Mouse (Mus musculus) spleen, adult 2 months (tissue): ENCODE measurements around the gene 1190007I07Rik. TPM values are rescaled to one million over a fixed set of nuclear protein-coding genes. Genes with fewer than 3 reads are reported as not detected.

Source experiments
- DNase-seq, 2 experiments: peaks; one replicate each; pipeline versions ENCODE4 v3.0.0 to v3.0.0-alpha.2; 2012 to 2021; ENCODE audit warnings: low spot score in 2 of 2, low read depth in 1 of 2
- H3K27ac ChIP-seq: fragments of 200-500 bp; 2 replicates; pipeline ENCODE4 v1.5.1; 2012; ENCODE audit warnings: low read length, inconsistent platforms; ENCODE audit not compliant: insufficient read depth
- H3K27me3 ChIP-seq: fragments of 200-500 bp; 2 replicates; pipeline ENCODE4 v1.6.1; 2012; ENCODE audit warnings: mild to moderate bottlenecking, moderate library complexity, low read length, inconsistent platforms; ENCODE audit not compliant: control insufficient read depth, insufficient read depth
- H3K36me3 ChIP-seq: fragments of 200-500 bp; 2 replicates; pipeline ENCODE4 v1.6.1; 2012; ENCODE audit warnings: mild to moderate bottlenecking, low read length, inconsistent platforms; ENCODE audit not compliant: control insufficient read depth, insufficient read depth
- H3K4me1 ChIP-seq: fragments of 200-500 bp; 2 replicates; pipeline ENCODE4 v1.6.1; 2011; ENCODE audit warnings: inconsistent platforms; ENCODE audit not compliant: control insufficient read depth, insufficient read depth, insufficient read length
- H3K4me3 ChIP-seq: fragments of 200-500 bp; 2 replicates; pipeline ENCODE4 v1.5.1; 2011; ENCODE audit warnings: mild to moderate bottlenecking, inconsistent platforms; ENCODE audit not compliant: insufficient read depth, insufficient read length; ENCODE audit errors: extremely low read depth
- CTCF ChIP-seq: fragments of 200-500 bp; IDR thresholded peaks from 2 replicates; pipeline ENCODE4 v1.5.1; 2011; ENCODE audit warnings: mild to moderate bottlenecking, inconsistent platforms; ENCODE audit not compliant: insufficient read depth, insufficient read length, insufficient replicate concordance; ENCODE audit errors: extremely low read depth
- POLR2A ChIP-seq: fragments of 200-500 bp; IDR thresholded peaks from 2 replicates; pipeline ENCODE4 v1.6.1; 2011; ENCODE audit warnings: low read depth, low read length, inconsistent platforms
- WGBS: fragments of 180-500 bp; shearing (Covaris S2); methylation state at CpG from one replicate; pipeline ENCODE4 v1.1.7; 2018; 5-methylcytosine and 5-hydroxymethylcytosine counted together
- polyA plus RNA-seq: library from polyadenylated mRNA; depleted of rRNA; stranded (reverse); fragments of >200 nt; gene quantifications from 2 replicates; pipeline ENCODE4 v1.2.3, GENCODE M21; 2012

Gene 1190007I07Rik
- polyA plus RNA-seq, 1 experiment, result 26.8 TPM

DNA sequence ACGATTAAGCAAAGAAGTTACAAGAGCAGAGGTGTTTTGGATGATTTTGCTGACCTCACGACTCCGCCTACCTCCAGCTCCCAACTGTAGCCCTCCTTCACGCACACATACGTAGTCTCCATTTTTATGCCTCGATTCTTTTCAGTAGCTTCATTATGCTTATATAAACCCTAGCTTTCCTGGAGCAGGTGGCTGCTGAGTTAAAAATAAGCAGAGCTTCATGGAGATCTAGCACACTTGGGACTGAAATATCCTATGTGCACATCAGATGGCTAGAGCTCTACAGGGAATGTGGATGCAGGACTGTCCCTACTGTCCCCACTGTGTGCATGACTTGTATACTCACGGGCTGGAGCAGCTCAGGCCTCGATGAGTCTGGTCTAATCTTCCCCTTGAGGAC, 38.8 kb upstream of the 1190007I07Rik start:
- 67% methylated on average over 8 of the region's 8 CpGs for WGBS
- Histone ChIP-seq H3K27ac (no peak overlapping the region), H3K4me1 (peaks cover 5% of the 10 kb centered on the region; the same call in 1 of the 2 replicates), H3K27me3 (no peaks in the 10 kb centered on the region), H3K36me3 (no peaks in the 10 kb centered on the region), H3K4me3 (no peak overlapping the region)
- no peak for TF ChIP-seq CTCF
- TF ChIP-seq POLR2A, result no peak
- DNase-seq, result no peak

DNA sequence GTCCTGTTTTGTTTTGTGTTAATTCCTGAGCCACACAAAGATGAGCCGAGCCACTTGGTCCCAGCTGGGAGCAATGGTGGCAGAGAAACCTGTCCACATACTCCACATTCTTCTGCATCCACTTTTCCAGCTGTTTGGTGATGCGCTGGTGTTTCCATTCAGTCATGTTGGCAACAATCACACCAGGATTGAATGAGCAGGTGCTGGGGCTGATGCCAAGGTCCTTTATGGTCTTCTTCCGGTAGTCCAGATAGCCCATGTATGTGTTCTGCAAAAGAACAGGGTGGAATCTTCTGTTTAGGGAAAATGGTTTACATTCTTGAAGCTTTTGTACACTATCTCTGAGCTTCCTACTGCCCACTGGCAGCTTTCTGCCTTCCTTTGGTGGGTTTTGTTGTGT, 31.6 kb upstream of the 1190007I07Rik start:
- 90% methylated on average over 3 of the region's 3 CpGs for WGBS
- Histone ChIP-seq H3K4me1 (no peaks in the 10 kb centered on the region), H3K36me3 (no peaks in the 10 kb centered on the region; the same call in 1 of the 2 replicates), H3K4me3 (no peak overlapping the region), H3K27me3 (no peaks in the 10 kb centered on the region), H3K27ac (no peak overlapping the region)
- no peak for DNase-seq
- TF ChIP-seq CTCF (no peak), POLR2A (no peak)

DNA sequence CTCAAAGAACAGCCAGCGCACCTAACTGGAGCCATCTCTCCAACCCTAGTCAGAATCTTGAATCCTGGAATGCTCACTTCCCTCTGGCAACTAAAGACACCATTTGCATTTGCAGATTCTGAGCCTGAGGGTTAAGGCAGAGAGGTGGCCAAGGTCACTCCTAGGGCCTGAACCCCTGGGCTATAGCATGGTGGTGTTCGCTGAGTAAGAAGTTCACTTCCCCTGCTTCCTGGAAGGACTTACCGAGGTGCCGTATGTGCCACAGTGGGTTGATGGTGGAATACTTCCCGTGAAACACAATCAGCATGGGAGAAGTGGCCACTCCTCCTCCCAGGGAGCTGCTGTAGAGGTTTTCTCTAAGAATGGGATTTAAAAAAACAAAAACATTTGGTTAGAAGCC, 29.6 kb upstream of the 1190007I07Rik start:
- no peaks in the 10 kb centered on the region for H3K4me1 ChIP-seq

DNA sequence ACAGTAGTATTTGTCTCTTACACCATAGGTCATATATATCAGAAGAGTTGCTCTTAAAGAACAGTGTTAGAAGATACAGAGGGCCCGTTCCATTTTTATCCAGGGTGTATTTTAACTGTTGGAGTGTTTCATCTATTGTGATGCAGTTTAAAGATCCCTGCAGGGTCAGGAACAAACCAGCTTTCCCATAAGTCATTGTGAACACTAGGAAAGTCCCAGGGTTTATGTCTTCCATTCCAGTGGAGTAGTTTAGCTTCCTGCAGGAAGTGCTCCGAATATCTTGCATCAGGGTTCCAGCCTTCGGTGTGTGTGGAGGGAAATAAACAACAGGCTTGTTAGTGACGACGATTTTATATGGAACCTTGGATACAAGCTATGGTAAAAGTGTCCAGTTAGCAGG, 28.2 kb upstream of the 1190007I07Rik start:
- WGBS, result 84% methylated on average over 5 of the region's 5 CpGs
- peaks cover 8% of the 10 kb centered on the region for H3K36me3 ChIP-seq
- H3K4me1 ChIP-seq, result no peaks in the 10 kb centered on the region
- H3K27me3 ChIP-seq, result no peaks in the 10 kb centered on the region
- no peak overlapping the region for H3K4me3 ChIP-seq
- TF ChIP-seq POLR2A (no peak), CTCF (no peak)
- H3K27ac ChIP-seq, result no peak overlapping the region
- DNase-seq, result no peak

More for the DNA sequence above, 29.6 kb upstream of the 1190007I07Rik start:
- no peak overlapping the region for H3K4me3 ChIP-seq
- DNase-seq, result no peak
- 84% methylated on average over 5 of the region's 5 CpGs for WGBS
- H3K27me3 ChIP-seq, result no peaks in the 10 kb centered on the region
- peaks cover under 1% of the 10 kb centered on the region for H3K36me3 ChIP-seq
- no peak overlapping the region for H3K27ac ChIP-seq
- TF ChIP-seq CTCF, result no peak
- no peak for TF ChIP-seq POLR2A

DNA sequence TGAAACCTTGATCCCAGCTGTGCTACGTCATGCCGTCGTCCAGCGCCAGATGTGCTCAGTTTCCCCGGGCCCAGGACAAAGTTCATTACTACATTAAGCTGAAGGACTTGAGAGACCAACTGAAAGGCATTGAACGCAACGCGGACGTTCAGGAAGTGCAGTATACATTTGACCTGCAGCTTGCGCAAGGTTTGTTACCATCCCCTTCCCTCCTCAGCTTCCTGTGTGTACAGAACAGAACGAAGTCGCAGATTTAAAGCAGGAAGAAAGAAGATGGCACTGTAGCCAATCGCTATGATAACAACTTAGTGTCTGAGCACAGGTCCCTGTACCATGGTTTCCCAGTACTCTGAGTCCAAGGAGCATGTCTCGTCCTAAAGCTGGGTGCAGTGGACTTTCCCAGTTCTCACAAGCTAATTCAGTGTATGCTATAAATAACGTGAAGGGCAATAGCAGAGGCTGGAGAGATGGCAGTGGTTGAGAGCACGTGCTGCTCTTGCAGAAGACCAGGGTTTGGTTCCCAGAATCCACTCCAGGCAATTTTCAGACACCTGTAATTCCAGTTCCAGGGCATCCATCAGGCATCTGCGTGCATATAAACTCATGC, 24.3 kb upstream of the 1190007I07Rik start:
- no peak for TF ChIP-seq POLR2A
- TF ChIP-seq CTCF, result no peak
- H3K27me3 ChIP-seq, result no peaks in the 10 kb centered on the region
- no peak overlapping the region for H3K27ac ChIP-seq
- WGBS, result 88% methylated on average over 17 of the region's 17 CpGs
- H3K4me1 ChIP-seq, result no peaks in the 10 kb centered on the region
- H3K36me3 ChIP-seq, result peaks cover 30% of the 10 kb centered on the region
- no peak for DNase-seq
- no peak overlapping the region for H3K4me3 ChIP-seq

DNA sequence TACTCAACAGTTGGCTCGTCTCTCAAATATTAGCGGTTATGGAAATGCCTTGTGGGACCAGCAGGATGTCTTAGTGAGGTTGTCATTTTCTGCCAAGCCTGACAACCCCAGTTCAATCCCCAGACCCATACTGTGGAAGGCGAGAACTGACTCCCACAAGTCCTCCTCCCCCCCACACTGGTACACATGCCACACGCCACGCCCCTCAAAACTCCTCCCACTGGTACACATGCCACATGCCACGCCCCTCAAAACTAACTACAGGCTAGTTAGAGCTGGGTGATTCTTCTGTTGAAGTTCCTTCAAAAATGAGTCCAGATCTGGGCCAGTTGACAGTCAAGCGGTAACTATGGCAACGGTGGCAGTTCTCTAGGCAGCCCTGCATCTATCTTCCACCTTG, 23.1 kb upstream of the 1190007I07Rik start:
- Histone ChIP-seq H3K27ac (no peak overlapping the region), H3K36me3 (peaks cover 34% of the 10 kb centered on the region), H3K4me1 (no peaks in the 10 kb centered on the region), H3K27me3 (no peaks in the 10 kb centered on the region), H3K4me3 (no peak overlapping the region)
- WGBS, result 95% methylated on average over 8 of the region's 8 CpGs
- DNase-seq, result no peak
- TF ChIP-seq CTCF (no peak), POLR2A (no peak)

DNA sequence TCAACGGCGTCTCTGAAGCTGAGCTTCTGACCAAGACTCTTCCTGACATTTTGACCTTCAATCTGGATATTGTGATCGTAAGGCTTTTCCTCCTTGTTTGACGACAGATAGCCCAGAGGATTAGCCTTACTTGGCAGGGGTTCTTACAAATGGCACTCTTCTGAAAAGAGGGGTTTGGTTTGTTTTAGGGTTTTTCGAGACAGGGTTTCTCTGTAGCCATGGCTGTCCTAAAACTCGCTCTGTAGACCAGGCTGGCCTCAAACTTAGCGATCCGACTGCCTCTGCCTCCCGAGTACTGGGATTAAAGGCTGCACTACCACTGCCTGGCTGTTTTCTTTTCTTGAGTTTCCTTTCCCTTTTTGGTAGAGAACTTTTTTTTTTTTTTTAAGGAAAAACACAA, 18.5 kb upstream of the 1190007I07Rik start:
- peaks cover 40% of the 10 kb centered on the region for H3K36me3 ChIP-seq
- WGBS, result 97% methylated on average over 9 of the region's 9 CpGs
- TF ChIP-seq POLR2A (no peak), CTCF (no peak)
- no peak overlapping the region for H3K27ac ChIP-seq
- H3K27me3 ChIP-seq, result no peaks in the 10 kb centered on the region
- no peak for DNase-seq
- H3K4me3 ChIP-seq, result no peak overlapping the region
- no peaks in the 10 kb centered on the region for H3K4me1 ChIP-seq

DNA sequence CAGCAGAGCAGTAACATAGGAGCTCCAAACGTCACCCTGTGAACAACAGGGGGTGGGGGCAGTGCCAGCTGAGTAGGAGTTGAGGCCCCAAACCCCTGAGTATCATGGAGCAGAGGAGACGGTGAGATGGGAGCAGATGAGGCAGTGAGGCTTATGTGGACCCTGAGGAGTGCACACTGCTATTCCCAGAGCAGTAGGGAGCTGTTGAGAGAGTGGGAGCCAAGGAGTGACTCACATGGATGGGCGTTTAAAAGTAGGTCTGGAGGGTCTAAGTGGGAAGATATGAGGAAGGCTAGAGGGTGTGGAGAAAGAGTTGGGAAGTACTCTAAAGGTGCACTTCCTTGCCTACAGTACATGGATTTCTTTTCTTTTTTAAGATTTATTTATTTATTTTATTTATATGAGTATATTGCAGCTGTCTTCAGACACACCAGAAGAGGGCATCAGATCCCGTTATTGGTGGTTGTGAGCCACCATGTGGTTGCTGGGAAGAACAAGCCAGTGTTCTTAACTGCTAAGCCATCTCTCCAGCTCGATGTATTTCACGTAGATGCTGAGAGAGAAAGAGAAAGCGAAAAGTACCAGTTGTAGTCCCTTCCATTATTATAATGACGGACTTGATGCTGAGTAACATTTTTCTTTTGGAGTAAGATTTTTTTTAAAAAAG, 16.1 kb upstream of the 1190007I07Rik start:
- Histone ChIP-seq H3K36me3 (peaks cover 29% of the 10 kb centered on the region), H3K27ac (no peak overlapping the region), H3K4me3 (no peak overlapping the region), H3K27me3 (no peaks in the 10 kb centered on the region), H3K4me1 (no peaks in the 10 kb centered on the region)
- DNase-seq, result no peak
- 92% methylated on average over 8 of the region's 8 CpGs for WGBS
- TF ChIP-seq POLR2A (no peak), CTCF (no peak)
